Mouse (Mus musculus) hindbrain, embryonic 14.5 days (tissue): ENCODE measurements around the gene Krt79. TPM values are rescaled to one million over a fixed set of nuclear protein-coding genes. Genes with fewer than 3 reads are reported as not detected.
A peak's percentile ranks its signal among the peaks of the same experiment; 100 is the strongest.

Source experiments
- ATAC-seq: fragments of 200-750 bp; cut with Nextera tagmentation; 2 replicates; pipeline ENCODE4 v1.8.0; 2017; ENCODE audit warnings: moderate number of reproducible peaks, mild to moderate bottlenecking, moderate TSS enrichment, moderate library complexity; ENCODE audit not compliant: low FRiP score
- DNase-seq: peaks from one replicate; pipeline ENCODE4 v3.0.0-alpha.2; 2015; ENCODE audit warnings: low spot score
- H3K27ac ChIP-seq: fragments of 300-500 bp; sonication (generic); 2 replicates; pipeline ENCODE4 v1.5.1; 2014; ENCODE audit warnings: mild to moderate bottlenecking, moderate library complexity
- H3K27me3 ChIP-seq: fragments of 300-500 bp; sonication (generic); 2 replicates; pipeline ENCODE4 v1.6.1; 2014; ENCODE audit warnings: mild to moderate bottlenecking, low read length, mixed read lengths; ENCODE audit not compliant: control insufficient read depth, insufficient read depth
- H3K36me3 ChIP-seq: fragments of 300-500 bp; sonication (generic); replicated peaks from 2 replicates; pipeline ENCODE4 v1.6.1; 2014; ENCODE audit not compliant: control insufficient read depth, insufficient read depth
- H3K4me1 ChIP-seq: fragments of 300-500 bp; sonication (generic); replicated peaks from 2 replicates; pipeline ENCODE4 v1.6.1; 2014; ENCODE audit warnings: antibody characterized with exemption, low read length, mixed read lengths; ENCODE audit not compliant: control insufficient read depth, insufficient read depth
- H3K4me2 ChIP-seq: fragments of 300-500 bp; sonication (generic); replicated peaks from 2 replicates; pipeline ENCODE4 v1.6.1; 2014; ENCODE audit warnings: mild to moderate bottlenecking, moderate library complexity
- H3K4me3 ChIP-seq: fragments of 300-500 bp; sonication (generic); replicated peaks from 2 replicates; pipeline ENCODE4 v1.5.1; 2014; ENCODE audit warnings: mild to moderate bottlenecking, low read length
- H3K9ac ChIP-seq: fragments of 300-500 bp; sonication (generic); 2 replicates; pipeline ENCODE4 v1.6.1; 2014
- H3K9me3 ChIP-seq: fragments of 300-500 bp; sonication (generic); 2 replicates; pipeline ENCODE4 v1.6.1; 2016; ENCODE audit warnings: low read length; ENCODE audit not compliant: control insufficient read depth
- WGBS: fragments of 180-500 bp; shearing (Covaris S2); extraction: QIAGEN DNeasy Blood & Tissue Kit; methylation state at CpG from one replicate; pipeline ENCODE4 v1.1.7; 2014; 5-methylcytosine and 5-hydroxymethylcytosine counted together
- polyA plus RNA-seq: library from polyadenylated mRNA; unstranded; fragments of >200 nt; fragmentation: Nextera tagmentation; extraction: Ambion mirVana; gene quantifications from 2 replicates; pipeline ENCODE4 v1.2.1, GENCODE M21; 2014

Krt79 gene
- 0.29 TPM in 1 of 2 replicates, not detected in the other for polyA plus RNA-seq

DNA sequence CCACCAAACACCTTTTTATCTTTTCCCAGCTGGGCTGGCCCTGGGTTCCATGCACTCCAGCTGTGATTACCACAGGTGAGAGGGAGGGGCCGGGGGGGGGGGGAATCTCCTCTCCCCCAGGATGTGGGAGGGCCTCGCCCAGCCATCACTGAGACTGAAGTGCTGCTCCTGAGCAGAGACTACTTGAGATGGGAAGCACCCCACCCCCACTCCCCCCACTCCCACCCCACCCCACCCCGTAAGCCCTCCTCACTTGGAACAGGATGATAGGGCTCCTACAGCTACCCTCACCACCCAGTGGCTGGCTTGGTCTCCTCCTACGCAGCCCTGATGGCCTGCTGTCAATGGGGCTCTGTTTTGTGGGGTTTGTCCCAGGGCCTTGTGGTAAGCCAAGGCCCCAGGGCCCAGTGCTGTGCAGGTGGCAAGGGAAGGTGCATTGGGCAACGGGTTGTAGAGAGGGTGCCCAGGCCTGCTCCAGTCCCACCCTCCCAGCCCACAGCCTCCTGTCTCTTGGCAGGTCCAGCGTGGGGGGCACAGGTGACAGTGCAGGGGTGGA is at the start of gene Krt79:
Krt79 (minus strand) TSS at position 51 of the 556 bp plus-strand sequence.
- H3K4me1 ChIP-seq, result no peaks in the 10 kb centered on the region
- no peak within 1 kb of the TSS for H3K9ac ChIP-seq
- no peaks in the 10 kb centered on the region for H3K27me3 ChIP-seq
- no peak for ATAC-seq
- H3K27ac ChIP-seq, result no peak within 1 kb of the TSS
- H3K4me2 ChIP-seq, result no peak within 1 kb of the TSS
- no peak within 1 kb of the TSS for H3K4me3 ChIP-seq
- 60% methylated on average over 6 of the region's 6 CpGs for WGBS
- DNase-seq, result no peak
- no peaks in the 10 kb centered on the region for H3K9me3 ChIP-seq
- H3K36me3 ChIP-seq, result no peaks in the 10 kb centered on the region

DNA sequence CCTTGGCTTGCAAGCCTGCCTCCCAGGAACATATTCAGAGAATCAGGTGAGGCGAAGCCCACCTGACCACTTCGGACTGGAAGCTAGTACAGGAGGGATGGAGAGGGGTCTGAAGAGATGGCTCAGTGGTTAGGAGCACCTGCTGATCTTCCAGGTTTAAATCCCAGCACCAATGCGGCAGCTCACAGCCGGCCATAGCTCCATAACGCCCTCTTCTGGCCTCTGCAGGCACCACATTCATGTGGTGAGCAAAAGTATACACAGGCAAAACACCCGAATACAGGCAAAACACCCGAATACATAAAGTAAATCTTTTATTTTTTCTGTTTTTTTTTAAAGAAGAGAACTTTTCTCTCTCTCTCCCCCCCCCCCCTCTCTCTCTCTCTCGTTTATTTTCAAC is 48.6 kb upstream of the Krt79 start:
- no peak overlapping the region for H3K4me2 ChIP-seq
- no peak overlapping the region for H3K9ac ChIP-seq
- DNase-seq, result no peak
- no peak overlapping the region for H3K27ac ChIP-seq
- H3K4me3 ChIP-seq, result no peak overlapping the region
- H3K36me3 ChIP-seq, result no peaks in the 10 kb centered on the region
- 0 out of 2 replicates have a peak, but pooled peaks cover 4% of the 10 kb centered on the region for H3K27me3 ChIP-seq
- ATAC-seq, result no peak
- no peaks in the 10 kb centered on the region for H3K4me1 ChIP-seq
- H3K9me3 ChIP-seq, result no peaks in the 10 kb centered on the region
- WGBS, result 63% methylated on average over 8 of the region's 8 CpGs

DNA sequence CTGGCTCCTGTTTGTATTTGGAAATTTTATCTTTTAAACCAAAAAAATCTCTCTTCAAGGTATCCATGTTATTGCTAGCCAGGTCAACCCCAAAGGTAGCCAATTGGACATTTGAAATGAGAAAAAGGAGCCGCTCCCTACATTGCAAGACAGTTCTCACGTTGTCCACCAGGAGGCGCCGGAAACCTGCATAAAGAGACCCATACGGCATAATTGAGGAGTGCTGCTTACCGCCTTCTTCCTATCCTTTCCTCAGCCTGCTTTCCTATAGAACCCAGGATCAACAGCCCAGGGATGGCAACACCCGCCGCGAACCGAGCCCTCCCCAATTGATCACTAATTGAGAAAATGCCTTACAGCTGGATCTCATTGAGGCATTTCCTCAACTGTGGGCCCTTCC is 48.0 kb upstream of the Krt79 start:
- H3K27me3 ChIP-seq, result 0 out of 2 replicates have a peak, but pooled peaks cover 4% of the 10 kb centered on the region
- DNase-seq (peak; percentile 93), ATAC-seq (peak; percentile 55; the same call in 1 of the 2 replicates)
- H3K36me3 ChIP-seq, result no peaks in the 10 kb centered on the region
- no peaks in the 10 kb centered on the region for H3K4me1 ChIP-seq
- no peak overlapping the region for H3K4me3 ChIP-seq
- H3K27ac ChIP-seq, result no peak overlapping the region
- no peak overlapping the region for H3K9ac ChIP-seq
- H3K4me2 ChIP-seq, result no peak overlapping the region
- H3K9me3 ChIP-seq, result no peaks in the 10 kb centered on the region
- WGBS, result under 1% methylated on average over 10 of the region's 10 CpGs

DNA sequence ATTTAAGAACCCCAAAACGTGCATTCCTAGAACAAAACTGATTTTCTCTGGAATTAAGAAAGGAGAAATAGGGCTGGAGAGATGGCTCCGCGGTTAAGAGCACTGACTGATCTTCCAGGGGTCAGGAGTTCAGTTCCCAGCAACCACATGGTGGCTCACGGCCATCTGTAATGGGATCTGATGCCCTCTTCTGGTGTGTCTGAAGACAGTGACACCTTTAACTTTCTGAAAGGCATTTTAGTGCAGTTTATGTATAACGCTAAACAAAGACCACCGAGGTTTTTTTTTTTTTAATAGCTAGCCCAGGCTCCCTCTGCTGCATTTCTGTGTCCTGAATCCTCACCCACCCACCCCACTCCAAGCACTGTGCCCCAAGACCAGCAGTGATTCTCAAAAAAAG is 44.6 kb upstream of the Krt79 start:
- DNase-seq (no peak), ATAC-seq (no peak)
- Histone ChIP-seq H3K4me3 (no peak overlapping the region), H3K4me1 (no peaks in the 10 kb centered on the region), H3K4me2 (peak overlapping the region; percentile 9; the same call in 1 of the 2 replicates), H3K36me3 (no peaks in the 10 kb centered on the region), H3K9me3 (no peaks in the 10 kb centered on the region), H3K27me3 (no peaks in the 10 kb centered on the region), H3K27ac (0 out of 2 replicates have a peak overlapping the region, but pooled peaks have one; percentile 38), H3K9ac (peak overlapping the region; percentile 24; the same call in 1 of the 2 replicates)
- 19% methylated on average over 6 of the region's 6 CpGs for WGBS

DNA sequence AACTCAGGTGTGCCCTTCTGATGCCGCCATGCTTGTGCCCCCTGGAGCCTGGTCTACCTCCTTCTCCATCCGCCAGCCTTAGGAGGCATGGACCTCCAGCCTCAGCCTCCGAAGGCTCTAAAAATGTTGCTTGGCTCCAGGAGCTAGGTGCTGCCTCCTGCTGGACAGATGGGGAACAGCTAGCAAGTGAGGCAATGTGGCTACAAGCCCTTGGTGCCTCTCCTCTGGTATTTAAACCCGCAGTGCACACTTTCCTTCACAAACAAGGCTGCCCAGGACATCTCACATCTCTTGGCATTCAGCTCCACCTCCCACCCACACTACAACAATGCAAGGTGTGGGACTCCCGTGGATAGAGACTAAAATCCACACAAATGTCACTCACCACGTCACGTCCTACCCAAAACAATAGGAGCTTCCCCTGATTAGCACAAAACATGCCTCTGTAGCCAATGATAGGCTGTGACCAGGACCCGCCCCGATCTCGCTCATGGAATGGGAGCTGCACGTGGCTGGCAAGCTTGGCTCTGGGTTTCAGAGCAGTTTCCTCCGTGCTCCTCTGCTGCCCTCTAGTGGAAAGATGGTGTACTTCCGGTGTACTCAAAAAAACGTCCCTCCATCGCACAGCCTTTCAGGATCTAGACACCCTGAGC is 44.0 kb upstream of the Krt79 start:
- Histone ChIP-seq H3K27ac (peak overlapping the region; percentile 81), H3K9me3 (no peaks in the 10 kb centered on the region), H3K4me3 (peak overlapping the region; percentile 16), H3K4me2 (peak overlapping the region; percentile 46), H3K36me3 (no peaks in the 10 kb centered on the region), H3K4me1 (no peaks in the 10 kb centered on the region), H3K9ac (peak overlapping the region; percentile 39), H3K27me3 (no peaks in the 10 kb centered on the region)
- peak; percentile 100 for DNase-seq
- 3% methylated on average over 15 of the region's 15 CpGs for WGBS
- peak; percentile 97 for ATAC-seq

DNA sequence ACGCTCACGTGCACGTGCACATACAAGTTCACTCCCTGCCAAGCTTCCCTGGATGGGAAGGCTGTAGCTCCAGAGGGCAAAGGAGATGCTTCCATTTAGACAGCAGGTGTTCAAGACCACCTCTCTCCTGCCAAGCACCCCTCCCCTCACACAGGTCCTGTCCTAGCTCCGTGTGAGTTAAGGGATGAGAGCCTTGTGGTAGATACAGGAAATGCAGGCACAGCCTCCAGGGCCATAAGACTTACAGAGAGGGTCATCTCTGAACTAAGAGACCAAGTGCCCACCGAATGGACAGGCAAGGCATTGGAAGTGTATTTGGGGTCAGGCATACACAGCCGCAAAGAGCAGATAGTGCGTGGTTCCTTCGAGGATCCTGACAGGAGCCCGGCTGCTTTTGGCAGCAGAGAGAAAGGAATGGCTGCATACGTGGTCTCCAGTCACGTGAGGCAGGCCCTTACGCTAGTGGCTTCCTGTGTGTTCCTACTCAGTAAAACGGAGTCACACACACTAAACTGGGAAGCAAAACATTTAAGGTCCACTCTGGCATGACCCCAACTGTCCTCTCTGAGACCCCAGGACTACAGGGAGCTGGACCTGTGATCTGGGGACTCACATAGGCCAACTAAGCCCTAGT is 43.3 kb upstream of the Krt79 start:
- Histone ChIP-seq H3K36me3 (no peaks in the 10 kb centered on the region), H3K4me1 (no peaks in the 10 kb centered on the region), H3K4me2 (peak overlapping the region; percentile 46), H3K9me3 (no peaks in the 10 kb centered on the region), H3K27me3 (no peaks in the 10 kb centered on the region), H3K4me3 (peak overlapping the region; percentile 16; the same call in 1 of the 2 replicates), H3K27ac (peak overlapping the region; percentile 81), H3K9ac (peak overlapping the region; percentile 39; the same call in 1 of the 2 replicates)
- DNase-seq, result no peak
- 82% methylated on average over 13 of the region's 13 CpGs for WGBS
- ATAC-seq, result no peak

DNA sequence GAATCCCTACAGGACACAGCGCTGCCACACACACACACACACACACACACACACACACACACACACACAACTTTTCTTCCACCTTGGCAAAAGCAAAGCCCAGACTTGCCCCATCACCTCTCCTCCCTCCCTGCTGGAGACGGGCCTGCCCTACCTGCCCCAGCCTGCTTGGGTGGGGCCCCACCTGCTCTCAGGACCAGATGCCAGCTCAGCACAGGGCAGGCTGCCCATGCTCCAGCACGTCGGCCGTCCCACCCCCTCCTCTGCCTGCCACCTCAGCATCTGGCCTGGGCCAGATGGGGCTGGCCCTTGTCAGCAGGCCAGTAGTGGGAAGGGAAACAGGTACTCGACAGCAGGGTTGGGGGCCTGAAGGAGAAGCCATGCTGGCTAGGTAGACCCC is 40.7 kb upstream of the Krt79 start:
- H3K4me3 ChIP-seq, result no peak overlapping the region
- peaks cover 11% of the 10 kb centered on the region for H3K4me1 ChIP-seq
- H3K36me3 ChIP-seq, result no peaks in the 10 kb centered on the region
- no peak overlapping the region for H3K4me2 ChIP-seq
- no peaks in the 10 kb centered on the region for H3K27me3 ChIP-seq
- ATAC-seq (no peak), DNase-seq (no peak)
- 67% methylated on average over 5 of the region's 6 CpGs for WGBS
- no peak overlapping the region for H3K9ac ChIP-seq
- H3K27ac ChIP-seq, result no peak overlapping the region
- H3K9me3 ChIP-seq, result no peaks in the 10 kb centered on the region

DNA sequence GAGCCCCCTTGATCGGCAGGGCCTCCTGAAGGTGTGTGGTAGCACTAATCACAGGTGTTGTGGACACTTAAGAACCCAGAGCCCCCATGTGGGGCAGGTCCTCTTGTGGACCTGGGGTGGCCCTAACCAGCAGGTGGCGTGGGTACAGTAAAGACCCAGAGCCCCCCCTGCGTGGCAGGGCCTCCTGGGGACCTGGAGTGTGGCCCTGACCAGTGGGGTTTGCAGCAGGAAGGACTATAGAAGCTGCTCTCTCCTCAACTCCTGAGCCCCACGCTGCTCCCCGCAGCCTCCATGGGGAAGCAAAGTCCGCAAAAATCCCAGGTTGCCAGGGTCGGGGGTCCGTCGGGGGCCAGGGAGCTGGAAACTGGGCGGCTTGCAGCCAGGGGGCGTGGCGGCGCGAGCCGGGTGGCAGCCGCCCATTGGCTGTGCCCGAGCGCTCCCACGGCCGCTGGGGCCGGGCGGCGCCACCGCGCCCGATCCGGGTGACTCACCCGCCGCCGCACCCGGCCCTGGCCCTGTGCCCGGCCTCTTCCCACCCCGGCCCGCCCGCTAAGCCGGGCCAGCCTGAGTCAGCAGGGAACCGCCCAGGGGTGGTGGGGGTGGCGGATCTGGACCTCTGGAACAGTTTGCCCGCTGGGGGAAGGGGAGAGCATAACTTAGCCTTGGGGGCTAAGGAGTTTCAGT is 37.1 kb upstream of the Krt79 start:
- WGBS, result 6% methylated on average over 20 of the region's 39 CpGs
- DNase-seq (peak; percentile 69), ATAC-seq (peak; percentile 76)
- peak overlapping the region; percentile 55 for H3K9ac ChIP-seq
- no peaks in the 10 kb centered on the region for H3K36me3 ChIP-seq
- H3K9me3 ChIP-seq, result no peaks in the 10 kb centered on the region
- H3K27ac ChIP-seq, result no peak overlapping the region; the same call in 1 of the 2 replicates
- H3K4me3 ChIP-seq, result peak overlapping the region; percentile 34
- H3K27me3 ChIP-seq, result no peaks in the 10 kb centered on the region
- H3K4me1 ChIP-seq, result peaks cover 11% of the 10 kb centered on the region
- H3K4me2 ChIP-seq, result peak overlapping the region; percentile 81

DNA sequence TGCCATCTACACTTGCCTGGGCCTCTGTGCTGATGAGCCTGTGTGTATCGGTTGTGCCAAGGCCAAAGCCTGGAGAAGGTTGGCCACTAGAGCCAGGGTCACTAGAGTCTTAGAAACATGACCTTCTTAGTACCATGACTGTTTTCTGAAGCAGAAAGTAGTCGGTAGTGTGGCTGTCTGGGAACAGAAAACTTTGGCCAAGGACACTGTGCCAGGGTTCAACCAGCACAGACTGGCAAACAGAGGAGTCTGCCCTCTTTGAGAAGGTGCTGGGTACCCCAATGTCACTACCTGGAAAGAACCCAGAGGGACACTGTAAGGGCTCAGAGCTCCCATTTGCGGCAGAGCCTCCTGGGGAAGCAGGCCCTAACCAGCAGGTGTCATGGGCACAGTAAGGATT is 36.5 kb upstream of the Krt79 start:
- Histone ChIP-seq H3K27me3 (no peaks in the 10 kb centered on the region), H3K9me3 (no peaks in the 10 kb centered on the region), H3K9ac (peak overlapping the region; percentile 55), H3K36me3 (no peaks in the 10 kb centered on the region), H3K4me1 (peaks cover 11% of the 10 kb centered on the region), H3K4me2 (peak overlapping the region; percentile 81), H3K27ac (no peak overlapping the region; the same call in 1 of the 2 replicates), H3K4me3 (no peak overlapping the region)
- 58% methylated on average over 3 of the region's 3 CpGs for WGBS
- ATAC-seq (no peak), DNase-seq (no peak)
